Mouse (Mus musculus): Measurements from ENCODE around the gene Vta1. TPM values are rescaled to one million over a fixed set of nuclear protein-coding genes. Genes with fewer than 3 reads are reported as not detected.

Vta1 gene
- 8.6 and 15.3 TPM in 2 replicates for polyA plus RNA-seq (2012)

DNA sequence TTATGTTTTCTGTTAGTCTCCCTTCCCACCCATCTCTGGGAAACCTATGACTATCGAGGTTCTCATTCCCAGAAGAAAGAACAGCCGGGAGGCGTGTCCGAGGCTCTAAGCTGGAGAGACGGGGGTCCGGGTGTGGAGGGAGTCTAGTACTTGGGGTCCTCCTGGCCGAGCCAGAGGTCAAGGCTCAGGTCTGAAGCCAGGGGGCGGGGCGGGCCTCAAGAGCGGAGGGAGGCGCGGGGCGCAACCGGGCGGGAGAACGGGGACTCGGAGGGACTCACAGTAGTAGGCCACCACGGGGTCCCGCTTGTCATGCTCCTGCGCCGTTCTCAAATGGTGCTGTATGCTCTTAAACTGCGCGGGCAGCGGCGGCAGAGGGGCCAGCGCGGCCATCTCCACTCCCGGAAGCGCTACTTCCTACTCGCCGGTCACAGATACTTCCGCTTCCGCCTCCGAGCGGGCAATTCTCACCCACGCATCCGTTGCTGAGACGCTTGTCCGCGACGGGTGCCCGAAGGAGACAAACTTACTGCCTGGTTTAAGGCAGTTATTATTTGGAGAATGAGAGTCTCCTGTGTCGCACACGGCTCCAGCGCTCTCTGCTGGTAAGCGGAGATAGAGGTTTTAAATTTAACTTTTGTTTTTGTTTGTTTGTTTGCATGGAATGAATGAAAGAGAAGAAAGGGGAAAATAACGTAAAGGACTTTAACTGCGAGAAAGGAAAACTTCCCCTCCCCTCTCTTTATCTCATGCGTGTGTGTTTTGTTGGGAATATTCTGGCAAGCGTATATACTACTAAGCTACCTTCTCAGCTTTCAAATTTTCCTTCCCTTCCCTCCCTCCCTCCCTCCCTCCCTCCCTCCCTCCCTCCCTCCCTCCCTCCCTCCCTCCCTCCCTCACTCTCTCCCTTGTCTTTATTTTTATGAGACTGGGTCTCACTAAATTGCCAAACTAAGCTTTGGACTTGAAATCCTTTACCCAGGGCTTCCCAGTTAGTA, at the start of gene Vta1, which contains the start of gene Nmbr:
TSS of gene Vta1 (minus strand) at position 489 of the 995 bp plus-strand sequence.
TSS of gene Nmbr (plus strand) at position 520 of the 995 bp plus-strand sequence.

DNA sequence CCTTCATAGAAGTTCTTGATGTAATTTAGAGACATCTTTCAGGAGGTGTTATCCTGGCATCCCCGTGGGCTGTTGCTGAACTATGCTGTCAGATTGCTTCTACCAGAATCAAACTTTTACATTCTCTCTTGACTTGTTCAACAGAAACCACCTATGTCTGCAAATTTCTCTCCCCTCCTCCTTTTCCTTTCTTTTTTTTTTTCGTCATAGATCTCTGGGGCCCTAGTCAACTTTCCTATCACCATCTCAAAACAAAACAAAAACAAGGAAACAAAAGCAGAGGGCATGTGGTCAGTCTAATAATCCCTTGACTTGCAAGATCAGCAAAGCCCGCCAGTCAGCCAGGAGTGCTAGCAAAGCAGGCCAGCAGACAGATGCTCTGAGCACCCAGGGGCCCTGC, 12.8 kb upstream of the Vta1 start, which contains the start of gene Gje1:
TSS of gene Gje1 (minus strand) at position 101 of the 400 bp plus-strand sequence.

Other genes starting within 250 kb of the Vta1 start
- gene Adgrg6, start 159.9 kb downstream of the Vta1 start, polyA plus RNA-seq (2012): 0.05 and 0.40 TPM in 2 replicates
- not detected in 2 replicates for gene Nmbr, start within 50 bp of the Vta1 start, polyA plus RNA-seq (2012)
- gene Gje1, start 12.7 kb upstream of the Vta1 start, polyA plus RNA-seq (2012): not detected in 2 replicates